Mouse (Mus musculus): ENCODE data around the gene Sh2d3c.

Sh2d3c gene

GRCm38 (mm10) chr2:32758503-32758902 lies 37.6 kb downstream of the Sh2d3c start:
- DNase-seq: peak; percentile 53

DNA sequence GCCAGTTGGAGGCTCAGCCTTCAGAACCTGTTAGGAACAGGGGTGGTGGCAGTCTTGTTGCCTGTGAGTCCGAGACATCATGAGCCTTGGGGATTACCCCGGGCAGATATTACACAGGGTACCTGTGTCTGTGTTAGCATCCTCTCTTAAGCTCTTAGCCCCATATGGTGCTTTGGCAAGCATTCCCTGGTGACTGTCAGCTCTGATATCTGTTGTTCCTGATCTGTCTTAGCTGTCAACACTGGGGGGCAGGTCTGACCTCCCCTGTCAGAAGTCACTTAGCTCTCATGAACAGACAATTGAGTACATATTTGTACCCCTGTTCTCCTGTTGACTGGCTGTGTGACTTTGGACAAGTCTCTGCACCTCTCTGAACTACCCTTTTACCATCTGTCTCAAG lies 38.1 kb downstream of the Sh2d3c start:
- DNase-seq: no peak

- no peak for DNase-seq
Observed at GRCm38 (mm10) chr2:32761361-32761760, 40.5 kb downstream of the Sh2d3c start.

- DNase-seq: no peak
Observed at GRCm38 (mm10) chr2:32761859-32762258, 41.0 kb downstream of the Sh2d3c start.

GRCm38 (mm10) chr2:32763353-32763752 lies 42.5 kb downstream of the Sh2d3c start:
- no peak for DNase-seq

- DNase-seq: peak; percentile 56
Observed at GRCm38 (mm10) chr2:32767241-32767640, 46.4 kb downstream of the Sh2d3c start.

DNA sequence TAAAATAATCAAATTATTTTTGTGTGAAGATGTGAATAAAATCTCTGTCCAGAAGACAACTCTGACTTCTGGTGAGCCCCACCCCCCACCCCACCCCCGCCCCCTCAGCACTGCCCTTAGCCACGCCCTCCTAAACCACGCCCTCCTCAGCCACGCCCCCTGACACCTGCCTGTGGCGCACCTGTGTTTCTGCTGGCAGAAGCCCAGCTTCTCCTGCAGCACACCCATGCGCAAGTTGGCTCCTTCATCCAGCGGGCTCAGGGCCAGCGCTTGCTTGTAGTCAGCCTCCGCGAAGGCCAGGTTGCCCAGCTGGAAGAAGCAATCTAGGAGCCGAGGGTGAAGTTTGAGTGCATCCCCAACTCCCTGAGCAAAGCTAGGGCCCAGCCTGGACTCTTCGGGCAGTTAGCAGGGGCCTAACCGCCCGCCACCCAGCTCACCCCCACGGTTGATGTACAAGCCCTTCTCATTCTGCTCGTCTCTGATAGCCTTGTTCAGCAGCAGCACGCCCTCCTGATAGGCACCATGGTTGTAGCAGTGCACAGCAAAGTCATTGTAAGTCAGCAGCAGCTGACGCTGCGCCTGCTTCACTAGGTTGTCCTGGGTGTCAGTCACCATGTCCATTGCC lies 47.9 kb downstream of the Sh2d3c start:
- DNase-seq: peak; percentile 57

DNA sequence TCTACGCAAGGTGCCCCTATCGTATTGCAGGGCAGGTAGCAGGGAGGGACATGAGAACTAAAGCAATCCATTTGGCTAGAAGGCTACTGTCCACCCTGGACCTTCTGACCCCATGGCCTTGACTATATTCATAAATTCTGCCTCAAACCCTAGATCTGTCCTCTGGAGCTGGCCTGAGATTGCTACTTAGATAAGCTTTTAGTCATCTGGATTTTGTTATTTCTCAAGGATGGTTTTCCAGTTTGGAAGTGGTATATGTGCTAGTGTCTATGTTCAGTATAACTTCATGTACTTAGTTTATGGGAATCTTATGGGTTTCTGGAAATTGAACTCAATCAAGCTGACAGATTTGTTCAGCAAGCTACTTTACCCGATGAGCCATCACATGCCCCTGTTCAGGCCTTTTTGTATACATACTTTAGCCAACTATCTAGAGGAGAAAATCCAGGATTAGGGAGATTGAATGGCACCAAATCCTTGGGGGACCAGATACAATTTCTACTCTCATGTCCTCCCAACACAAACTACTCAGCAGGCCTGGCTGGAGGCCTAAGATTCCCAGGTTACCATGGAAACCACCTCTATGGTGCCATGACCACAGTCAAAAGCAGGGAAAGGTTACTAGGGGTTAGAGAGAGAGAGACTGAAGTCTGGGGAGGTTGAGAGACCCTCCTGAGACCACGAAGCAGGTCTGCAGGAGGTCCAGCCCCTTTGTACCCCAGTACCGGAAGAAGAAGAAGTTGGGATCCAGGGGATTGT lies 48.7 kb downstream of the Sh2d3c start:
- no peak for DNase-seq

- peak; percentile 40 for DNase-seq
Observed at GRCm38 (mm10) chr2:32771886-32772285, 51.0 kb downstream of the Sh2d3c start.

DNA sequence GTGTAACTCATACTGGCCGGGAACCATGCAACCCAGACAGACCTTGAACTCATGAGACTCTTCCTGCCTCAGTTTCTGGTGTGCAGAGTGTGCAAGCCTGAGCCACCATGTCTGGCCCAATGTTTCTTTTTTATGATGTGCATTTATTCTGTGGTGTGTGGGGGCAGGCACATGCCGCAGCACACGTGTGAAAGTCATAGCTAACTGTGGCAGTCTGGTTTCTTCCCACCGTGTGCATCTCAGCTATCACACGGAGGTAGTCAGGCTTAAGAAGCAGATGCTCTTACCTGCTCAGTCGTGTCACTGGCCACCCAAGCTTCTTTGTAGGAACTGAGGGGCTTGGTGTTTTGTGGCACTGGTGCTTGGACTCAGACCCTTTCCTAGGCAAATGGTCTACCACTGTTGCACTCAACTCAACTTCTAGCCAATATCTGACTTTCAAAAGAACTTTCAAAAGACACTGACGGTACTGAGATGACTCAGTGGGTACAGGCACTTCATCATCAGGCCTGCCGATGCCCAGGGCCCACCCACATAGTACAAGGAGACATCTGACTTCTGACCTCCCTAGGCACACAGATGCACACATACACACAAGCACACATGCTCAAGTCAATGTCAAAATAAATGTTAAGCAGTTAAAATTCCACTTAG lies 51.9 kb downstream of the Sh2d3c start:
- DNase-seq: no peak

DNA sequence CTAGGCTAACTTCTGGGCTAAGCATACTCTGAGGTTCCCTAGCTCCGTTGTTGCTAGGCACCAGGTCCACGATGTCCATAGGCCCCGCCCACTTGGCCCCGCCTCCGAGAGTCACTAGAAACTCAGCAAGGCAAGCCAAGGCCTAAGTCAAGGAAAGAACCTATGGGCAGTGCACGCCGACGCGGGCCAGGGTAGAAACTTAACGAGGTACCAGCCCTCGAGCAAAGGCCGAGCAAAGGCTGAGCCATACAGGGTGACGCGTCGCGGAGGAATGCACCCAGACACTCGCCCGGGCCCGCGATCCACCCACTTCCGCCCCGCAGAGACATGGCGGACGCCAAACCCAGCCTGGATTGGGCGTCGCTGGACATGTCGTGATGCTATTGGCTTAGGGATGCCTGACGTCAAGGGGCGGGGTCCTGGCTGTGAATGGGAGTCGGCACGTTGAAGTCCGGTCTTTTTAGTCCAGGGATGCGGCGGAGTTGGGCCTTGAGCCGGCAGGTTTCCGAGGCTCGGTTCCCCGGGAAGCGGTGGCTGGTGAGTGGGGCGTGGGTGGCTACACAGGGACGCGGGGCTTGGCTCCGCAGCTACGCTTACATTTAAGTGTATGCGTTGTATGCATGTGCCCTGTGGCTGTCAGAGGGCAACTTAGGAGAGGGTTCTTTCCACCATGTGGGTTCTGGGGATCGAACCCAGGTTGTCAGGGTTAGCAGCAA lies 54.7 kb downstream of the Sh2d3c start, which contains the start of the genes Ttc16 and Ptrh1:
Gene Ttc16, minus strand, starts transcription at position 275 of the 716 bp plus-strand sequence.
Gene Ptrh1, plus strand, starts transcription at position 428 of the 716 bp plus-strand sequence.
- DNase-seq: peak; percentile 99

GRCm38 (mm10) chr2:32776192-32776591 lies 55.3 kb downstream of the Sh2d3c start:
- DNase-seq: no peak

DNA sequence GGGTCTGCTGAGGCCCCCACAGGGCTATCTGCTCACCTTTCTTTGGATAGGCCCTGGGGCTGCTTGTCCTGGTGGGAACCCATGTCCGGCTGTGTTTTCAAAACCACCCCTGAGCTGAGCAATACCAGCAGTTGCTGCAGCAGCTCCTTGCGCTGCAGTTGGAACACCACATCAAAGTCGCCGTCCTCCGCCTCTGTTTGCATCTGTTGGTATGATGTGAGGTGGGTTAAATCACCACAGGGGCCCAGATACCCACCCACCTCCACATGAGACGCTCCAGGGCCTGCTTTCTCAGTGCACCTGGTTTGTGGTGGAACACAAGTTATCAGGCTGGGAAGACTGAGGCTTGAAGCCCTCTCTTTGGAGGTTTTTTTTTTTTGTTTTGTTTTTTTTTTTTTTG lies 57.2 kb downstream of the Sh2d3c start:
- DNase-seq: no peak

DNA sequence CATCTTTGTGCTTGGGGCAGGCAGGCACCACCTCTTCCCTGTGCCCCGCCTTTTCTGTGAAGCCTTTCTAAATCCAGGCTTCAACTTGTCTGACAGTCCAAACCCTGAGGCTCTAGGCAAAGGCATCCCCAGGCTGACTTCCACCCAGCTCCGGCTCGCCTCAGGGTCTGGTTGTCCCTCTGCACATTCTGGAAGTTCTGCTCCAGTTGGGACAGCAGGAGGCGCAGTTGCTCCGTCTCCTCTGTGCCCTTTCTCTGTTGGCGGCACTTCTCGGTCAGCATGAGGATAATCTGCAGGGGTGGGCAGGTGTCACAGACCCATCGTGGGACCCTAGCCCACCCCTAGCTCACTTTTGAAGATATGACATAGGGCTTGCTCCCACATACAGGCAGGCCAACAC lies 58.3 kb downstream of the Sh2d3c start:
- DNase-seq: peak; percentile 76

DNA sequence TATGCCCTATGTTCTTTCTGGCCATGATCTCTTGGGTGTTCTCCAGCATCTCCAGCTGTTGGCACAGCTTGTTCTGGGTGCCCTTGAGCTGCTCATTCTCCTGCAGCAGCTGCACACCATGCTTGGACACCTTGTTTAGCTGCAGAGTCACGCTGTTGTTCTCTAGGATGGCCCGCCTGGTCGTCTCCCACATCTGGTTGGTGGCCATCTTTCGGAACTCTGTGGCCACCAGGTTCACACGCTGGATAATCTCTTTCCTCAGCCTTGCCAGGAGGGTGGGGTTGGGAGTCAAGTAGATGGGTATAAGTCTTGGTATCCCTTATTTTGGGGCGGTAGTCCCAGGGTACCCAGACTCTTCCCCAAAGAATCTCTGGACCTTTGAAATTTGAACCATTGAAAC lies 58.9 kb downstream of the Sh2d3c start:
- no peak for DNase-seq

- no peak for DNase-seq
Observed at GRCm38 (mm10) chr2:32781710-32782109, 60.9 kb downstream of the Sh2d3c start.

GRCm38 (mm10) chr2:32784048-32784681 lies 63.3 kb downstream of the Sh2d3c start, which contains the start of gene Cfap157:
Cfap157 (minus strand) TSS chr2:32784428.
- peak; percentile 55 for DNase-seq

GRCm38 (mm10) chr2:32787176-32787575 lies 66.3 kb downstream of the Sh2d3c start:
- no peak for DNase-seq

DNA sequence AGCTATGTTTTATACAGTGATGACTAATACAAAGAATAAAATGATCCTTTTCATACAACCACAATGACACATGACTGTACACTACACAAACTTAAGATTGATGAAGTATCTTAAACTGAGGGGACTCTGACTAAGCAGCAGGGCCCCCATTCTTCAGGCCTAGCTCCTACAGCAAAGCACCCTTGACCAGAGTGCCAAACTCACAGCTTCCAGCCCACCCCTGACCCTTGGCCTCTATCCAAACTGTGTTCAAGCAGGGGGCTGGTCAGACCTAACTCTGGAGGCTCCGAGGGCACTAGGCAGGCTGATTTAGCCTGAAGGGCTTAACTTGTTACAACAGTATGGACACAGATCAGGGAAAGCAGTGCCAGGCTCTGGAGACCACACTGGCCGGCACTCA lies 67.7 kb downstream of the Sh2d3c start:
- DNase-seq: no peak

- DNase-seq: peak; percentile 42
Observed at GRCm38 (mm10) chr2:32791297-32791696, 70.4 kb downstream of the Sh2d3c start.

DNA sequence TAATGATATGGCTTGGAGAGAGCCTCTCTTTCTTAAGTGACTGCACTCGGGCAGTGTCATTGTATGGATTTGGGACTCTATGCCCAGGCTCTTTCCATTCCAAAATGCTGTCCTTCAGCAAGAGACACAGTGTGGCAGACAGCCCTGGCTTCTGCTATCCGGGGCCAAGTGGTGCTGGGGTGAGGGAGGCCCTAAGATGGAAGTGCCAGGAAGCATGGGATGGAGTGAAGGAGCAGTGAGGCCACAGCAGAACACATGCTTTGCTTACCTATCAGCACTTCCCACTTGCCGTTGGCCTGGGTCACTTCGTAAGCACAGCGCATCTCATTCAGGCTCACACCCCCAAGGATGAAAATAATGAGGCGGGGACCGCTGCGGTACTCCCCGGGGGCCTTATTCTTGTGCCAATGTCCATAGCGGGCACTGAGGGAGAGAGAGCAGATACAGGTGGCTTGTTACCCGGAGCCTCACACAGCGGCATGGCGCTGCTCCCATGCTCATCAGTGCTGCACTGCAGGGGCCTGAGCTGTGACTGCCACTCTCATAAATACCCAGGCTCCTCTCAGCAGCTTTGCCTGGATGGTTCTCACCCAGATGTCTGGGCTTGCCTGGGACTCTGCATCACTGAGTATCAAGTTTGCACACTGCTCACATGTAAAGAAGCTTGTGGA lies 75.0 kb downstream of the Sh2d3c start:
- no peak for DNase-seq

Measured in kidney, postnatal 14 days (tissue).